Mouse (Mus musculus): ENCODE results near the gene Csf3. TPM values are rescaled to one million over a fixed set of nuclear protein-coding genes. Genes with fewer than 3 reads are reported as not detected.
"Not testable (repeated sequence)": the region's sequence is repeated elsewhere in the genome, so short reads cannot be mapped to it uniquely, and the experiment has no call there.

Gene Csf3
- total and polyA plus RNA-seq, 3 experiments: 0.18 TPM; not detected in 2

GRCm38 (mm10) chr11:98680023-98680422 is 21.0 kb upstream of the Csf3 start:
- TF ChIP-seq RAD21 (IDR thresholded peaks at IDR 0.05; ENCODE audit: low read depth, low read length) (no peak), GATA1 (IDR thresholded peaks at IDR 0.05; ENCODE audit: low read depth, low read length) (no peak), CTCF (IDR thresholded peaks at IDR 0.05 in 2 of 3, conservative IDR thresholded peaks at IDR 0.05 in 1 of 3; ENCODE audit: control insufficient read depth in 1 of 3, insufficient read depth in 1 of 3, low read depth in 2 of 3, low read length in 3 of 3, poor library complexity in 1 of 3, severe bottlenecking in 1 of 3) (peak; percentile 32 to 52 (median 40); a peak in 5 of 6 replicates), MAX (IDR thresholded peaks at IDR 0.05; ENCODE audit: low read length) (no peak), SMC3 (IDR thresholded peaks at IDR 0.05; ENCODE audit: low read depth, low read length) (peak; percentile 36)
- peaks cover 9 to 25% of the 10 kb centered on the region in 2 experiments for H3K4me1 ChIP-seq (ENCODE audit: control insufficient read depth in 1 of 2, insufficient read depth in 2 of 2, low read length in 2 of 2)
- peaks cover 3 to 31% of the 10 kb centered on the region in 2 experiments; a peak in 3 of 4 replicates for H3K36me3 ChIP-seq (ENCODE audit: control insufficient read depth in 1 of 2, insufficient read depth in 2 of 2, low read length in 2 of 2)
- H3K27ac ChIP-seq (ENCODE audit: control insufficient read depth, low read depth, low read length): no peak overlapping the region
- H3K4me3 ChIP-seq (ENCODE audit: control insufficient read depth in 1 of 2, insufficient read depth in 1 of 2, low read depth in 2 of 2, low read length in 2 of 2): no peak overlapping the region
- H3K27me3 ChIP-seq (ENCODE audit: control insufficient read depth in 1 of 2, insufficient read depth in 2 of 2, low read length in 2 of 2): no peaks in the 10 kb centered on the region
- H3K79me2 ChIP-seq (ENCODE audit: control insufficient read depth, insufficient read depth, low read length, poor library complexity): peaks cover 24% of the 10 kb centered on the region
- no peak overlapping the region for H3K9ac ChIP-seq (ENCODE audit: control insufficient read depth, low read depth, low read length, poor library complexity, severe bottlenecking)
- no peak for DNase-seq (ENCODE audit: low read depth, low spot score)
- H3K9me3 ChIP-seq (replicated peaks; ENCODE audit: insufficient read depth, low read length): no peaks in the 10 kb centered on the region

GRCm38 (mm10) chr11:98680595-98680994 is 20.5 kb upstream of the Csf3 start:
- not testable (repeated sequence) for DNase-seq (ENCODE audit: low read depth, low spot score)
- peaks cover 7 to 25% of the 10 kb centered on the region in 2 experiments for H3K4me1 ChIP-seq (ENCODE audit: control insufficient read depth in 1 of 2, insufficient read depth in 2 of 2, low read length in 2 of 2)

GRCm38 (mm10) chr11:98681186-98681585 is 19.9 kb upstream of the Csf3 start:
- no peak for TF ChIP-seq ZMIZ1 (IDR thresholded peaks at IDR 0.05; ENCODE audit: low read depth, low read length)
- no peak for TF ChIP-seq RCOR1 (IDR thresholded peaks at IDR 0.05; ENCODE audit: low read depth, low read length)
- TF ChIP-seq POLR2AphosphoS2 (IDR thresholded peaks at IDR 0.05; ENCODE audit: low read length): no peak
- TF ChIP-seq EP300 (IDR thresholded peaks at IDR 0.05; ENCODE audit: low read depth in 1 of 2, low read length in 2 of 2): no peak
- TF ChIP-seq ETS1 (IDR thresholded peaks at IDR 0.05; ENCODE audit: low read depth, low read length): no peak
- peak; percentile 60 for TF ChIP-seq ZNF384 (IDR thresholded peaks at IDR 0.05; ENCODE audit: low read depth, low read length)
- H3K4me1 ChIP-seq (ENCODE audit: control insufficient read depth in 1 of 2, insufficient read depth in 2 of 2, low read length in 2 of 2): peaks cover 3 to 19% of the 10 kb centered on the region in 2 experiments
- H3K27ac ChIP-seq (ENCODE audit: control insufficient read depth, low read depth, low read length): no peak overlapping the region
- H3K79me2 ChIP-seq (ENCODE audit: control insufficient read depth, insufficient read depth, low read length, poor library complexity): peaks cover 32% of the 10 kb centered on the region
- no peaks in the 10 kb centered on the region for H3K9me3 ChIP-seq (replicated peaks; ENCODE audit: insufficient read depth, low read length)
- H3K27me3 ChIP-seq (ENCODE audit: control insufficient read depth in 1 of 2, insufficient read depth in 2 of 2, low read length in 2 of 2): no peaks in the 10 kb centered on the region
- H3K4me3 ChIP-seq (ENCODE audit: control insufficient read depth in 1 of 2, insufficient read depth in 1 of 2, low read depth in 2 of 2, low read length in 2 of 2): peak overlapping the region in 1 of 2 experiments; percentile 59; a peak in 1 of 4 replicates
- H3K36me3 ChIP-seq (ENCODE audit: control insufficient read depth in 1 of 2, insufficient read depth in 2 of 2, low read length in 2 of 2): peaks cover 4 to 25% of the 10 kb centered on the region in 2 experiments
- DNase-seq (ENCODE audit: low read depth, low spot score): no peak
- no peak overlapping the region for H3K9ac ChIP-seq (ENCODE audit: control insufficient read depth, low read depth, low read length, poor library complexity, severe bottlenecking)

More at GRCm38 (mm10) chr11:98680595-98680994, 20.5 kb upstream of the Csf3 start:
- not testable (repeated sequence) for H3K27ac ChIP-seq (ENCODE audit: control insufficient read depth, low read depth, low read length); H3K27me3 ChIP-seq (ENCODE audit: control insufficient read depth in 1 of 2, insufficient read depth in 2 of 2, low read length in 2 of 2); H3K9ac ChIP-seq (ENCODE audit: control insufficient read depth, low read depth, low read length, poor library complexity, severe bottlenecking); H3K4me3 ChIP-seq (ENCODE audit: control insufficient read depth in 1 of 2, insufficient read depth in 1 of 2, low read depth in 2 of 2, low read length in 2 of 2); H3K9me3 ChIP-seq (replicated peaks; ENCODE audit: insufficient read depth, low read length)
- TF ChIP-seq ZNF384 (IDR thresholded peaks at IDR 0.05; ENCODE audit: low read depth, low read length): peak; percentile 36; the same call in 1 of the 2 replicates
- H3K79me2 ChIP-seq (ENCODE audit: control insufficient read depth, insufficient read depth, low read length, poor library complexity): peaks cover 30% of the 10 kb centered on the region
- H3K36me3 ChIP-seq (ENCODE audit: control insufficient read depth in 1 of 2, insufficient read depth in 2 of 2, low read length in 2 of 2): peaks cover 3 to 29% of the 10 kb centered on the region in 2 experiments; a peak in 3 of 4 replicates

All from MEL (cell line).